ENCODE assay signal across 11 mouse cellular contexts in the genomic region with DNA sequence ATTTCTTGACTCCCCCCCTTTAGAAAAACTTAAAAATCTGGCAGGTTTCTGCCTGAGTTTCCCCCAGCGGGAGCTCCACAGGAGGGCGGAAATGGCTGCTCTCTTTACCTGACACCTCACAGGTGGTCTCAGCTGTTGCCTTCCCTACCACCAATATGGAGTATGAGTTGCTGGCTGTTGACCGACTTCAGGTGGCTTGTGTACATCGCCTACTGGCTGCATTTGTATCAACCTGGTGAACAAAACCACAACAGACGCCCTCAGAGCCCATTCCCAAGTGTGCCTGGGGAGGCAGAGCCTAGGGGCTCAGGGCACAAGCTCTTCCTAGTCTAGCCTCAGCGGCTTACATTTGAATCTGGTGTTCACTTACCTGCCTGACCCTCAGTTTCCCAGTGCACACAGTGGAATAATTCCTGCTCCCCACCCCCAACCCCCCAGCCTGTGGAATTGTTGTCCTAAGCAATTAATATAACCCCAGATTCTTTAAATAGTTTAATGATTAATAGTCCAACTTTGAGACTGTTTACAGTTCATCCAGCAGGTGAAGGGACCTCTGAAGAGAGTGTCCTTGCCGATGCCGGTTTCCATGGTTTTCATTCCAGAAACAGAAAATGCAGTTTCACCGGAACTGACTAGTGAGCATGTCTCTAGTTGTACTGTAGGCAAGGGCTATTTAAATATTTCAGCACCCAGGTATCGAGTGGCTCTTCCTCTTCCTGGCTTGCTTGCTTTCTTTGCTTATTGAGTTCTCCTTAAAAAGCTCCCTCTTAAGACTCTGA.
A peak's percentile ranks its signal among the peaks of the same experiment; 100 is the strongest.
DNase-seq lines count a peak whose midpoint lies in the region; ATAC-seq and TF ChIP-seq lines count a peak whose summit lies in the region.
"Had no signal": no experiment of that assay in that cellular context is flagged by ENCODE, and none has a peak within 500 bp of the region (broad histone marks: within the 10 kb centered on the region; RNA-seq: fewer than 3 reads in every experiment).

No protein-coding gene starts in this region.

- 37% methylated on average over 10 of the region's 10 CpGs for WGBS in liver, adult 2 months
- WGBS in liver, embryonic 11.5 days, result 68% methylated on average over 10 of the region's 10 CpGs
- 60% methylated on average over 10 of the region's 10 CpGs for whole genome bisulfite sequencing in lung, embryonic 14.5 days
- WGBS in forebrain, embryonic 16.5 days, result 82% methylated on average over 10 of the region's 10 CpGs

- DNase-seq in liver, adult 2 months (ENCODE audit: extremely low read depth, low read depth, low spot score), result peak; percentile 97
- no peak for DNase-seq in liver, embryonic 11.5 days (ENCODE audit: low spot score)
- peak; percentile 56 for DNase-seq in brain, adult 2 months (ENCODE audit: low read depth, low spot score)
- peak; percentile 83 for DNase-seq in kidney, adult 11 months
- peak; percentile 53 for DNase-seq in lung, embryonic 14.5 days
- DNase-seq in urinary bladder, adult 2 months (ENCODE audit: low spot score), result no peak
- DNase-seq: cerebellum, adult 11 months; retina, postnatal 1 day had no signal

- no peak for ATAC-seq in liver, embryonic 11.5 days (replicated peaks; ENCODE audit: low FRiP score)
- peak; percentile 64 for ATAC-seq in lung, embryonic 14.5 days (ENCODE audit: insufficient read depth)
- no peak for ATAC-seq in forebrain, embryonic 16.5 days

- H3K27ac ChIP-seq in liver, adult 2 months (replicated peaks; ENCODE audit: insufficient read depth, low read depth, low read length), result peak overlapping the region; percentile 52
- H3K27ac ChIP-seq in liver, embryonic 11.5 days (ENCODE audit: low read depth, low read length), result no peak overlapping the region
- H3K27ac ChIP-seq in lung, embryonic 14.5 days (ENCODE audit: low read depth), result peak overlapping the region; percentile 64
- no peak overlapping the region for H3K27ac ChIP-seq in forebrain, embryonic 16.5 days (ENCODE audit: low read length)
- H3K27ac ChIP-seq: embryonic facial prominence, embryonic 13.5 days had no signal

- H3K4me3 ChIP-seq in liver, adult 2 months (ENCODE audit: insufficient read depth, low read depth, low read length), result no peak overlapping the region
- no peak overlapping the region for H3K4me3 ChIP-seq in liver, embryonic 11.5 days (ENCODE audit: low read depth, low read length)
- H3K4me3 ChIP-seq in lung, embryonic 14.5 days (ENCODE audit: low read depth, low read length), result no peak overlapping the region
- no peak overlapping the region for H3K4me3 ChIP-seq in forebrain, embryonic 16.5 days (replicated peaks; ENCODE audit: low read length)
- H3K4me3 ChIP-seq: embryonic facial prominence, embryonic 13.5 days; limb, embryonic 12.5 days had no signal

- peak overlapping the region; percentile 5; the same call in 1 of the 2 replicates for H3K9ac ChIP-seq in liver, adult 2 months (ENCODE audit: low read depth, low read length)
- no peak overlapping the region for H3K9ac ChIP-seq in liver, embryonic 11.5 days (ENCODE audit: low read depth, low read length)
- H3K9ac ChIP-seq in lung, embryonic 14.5 days, result no peak overlapping the region
- H3K9ac ChIP-seq in forebrain, embryonic 16.5 days (replicated peaks; ENCODE audit: low read depth, low read length), result no peak overlapping the region
- H3K9ac ChIP-seq: embryonic facial prominence, embryonic 13.5 days; limb, embryonic 12.5 days had no signal

- peaks cover 12% of the 10 kb centered on the region; the same call in 1 of the 2 replicates for H3K79me2 ChIP-seq in liver, adult 2 months (ENCODE audit: control insufficient read depth, insufficient read depth, low read length)

- peaks cover 28% of the 10 kb centered on the region for H3K4me1 ChIP-seq in liver, adult 2 months (ENCODE audit: control insufficient read depth, insufficient read depth, low read length)
- H3K4me1 ChIP-seq in liver, embryonic 11.5 days (replicated peaks; ENCODE audit: control insufficient read depth, insufficient read depth, low read length), result 0 out of 2 replicates have a peak, but pooled peaks cover 4% of the 10 kb centered on the region
- peaks cover 15% of the 10 kb centered on the region; the same call in 1 of the 2 replicates for H3K4me1 ChIP-seq in lung, embryonic 14.5 days (ENCODE audit: insufficient read depth)
- H3K4me1 ChIP-seq in forebrain, embryonic 16.5 days (replicated peaks; ENCODE audit: control insufficient read depth, insufficient read depth, low read length), result peaks cover 29% of the 10 kb centered on the region

- H3K9me3 ChIP-seq in liver, embryonic 11.5 days (ENCODE audit: control insufficient read depth, low read length), result no peaks in the 10 kb centered on the region
- H3K9me3 ChIP-seq in lung, embryonic 14.5 days (ENCODE audit: low read depth, low read length), result no peaks in the 10 kb centered on the region
- H3K9me3 ChIP-seq in forebrain, embryonic 16.5 days (ENCODE audit: control insufficient read depth, low read length), result no peaks in the 10 kb centered on the region
- H3K9me3 ChIP-seq: embryonic facial prominence, embryonic 13.5 days; limb, embryonic 12.5 days had no signal

- H3K36me3 ChIP-seq in liver, adult 2 months (ENCODE audit: control insufficient read depth, insufficient read depth, low read length), result peaks cover 5% of the 10 kb centered on the region
- no peaks in the 10 kb centered on the region for H3K36me3 ChIP-seq in liver, embryonic 11.5 days (ENCODE audit: control insufficient read depth, insufficient read depth, low read length)
- H3K36me3 ChIP-seq in lung, embryonic 14.5 days (ENCODE audit: insufficient read depth), result no peaks in the 10 kb centered on the region
- H3K36me3 ChIP-seq in forebrain, embryonic 16.5 days (ENCODE audit: control insufficient read depth, insufficient read depth), result 0 out of 2 replicates have a peak, but pooled peaks cover 2% of the 10 kb centered on the region

- no peaks in the 10 kb centered on the region for H3K27me3 ChIP-seq in liver, adult 2 months (ENCODE audit: control insufficient read depth, insufficient read depth, low read length)
- no peaks in the 10 kb centered on the region for H3K27me3 ChIP-seq in liver, embryonic 11.5 days (replicated peaks; ENCODE audit: control insufficient read depth, insufficient read depth, low read length)
- H3K27me3 ChIP-seq in lung, embryonic 14.5 days (ENCODE audit: insufficient read depth, low read length), result no peaks in the 10 kb centered on the region
- no peaks in the 10 kb centered on the region for H3K27me3 ChIP-seq in forebrain, embryonic 16.5 days (replicated peaks; ENCODE audit: control insufficient read depth, insufficient read depth, low read length)
- H3K27me3 ChIP-seq: embryonic facial prominence, embryonic 13.5 days; limb, embryonic 12.5 days had no signal

- TF ChIP-seq POLR2A in liver, adult 2 months (IDR thresholded peaks at IDR 0.05; ENCODE audit: extremely low read depth, insufficient read depth, low read length), result no peak

- TF ChIP-seq CTCF in liver, adult 2 months (IDR thresholded peaks at IDR 0.05; ENCODE audit: low read depth, low read length), result no peak
- no peak for TF ChIP-seq CTCF in lung, embryonic 14.5 days (IDR thresholded peaks at IDR 0.05; ENCODE audit: low read depth)

- H3K4me2 ChIP-seq in liver, embryonic 11.5 days, result no peak overlapping the region
- H3K4me2 ChIP-seq in lung, embryonic 14.5 days, result peak overlapping the region; percentile 35; the same call in 1 of the 2 replicates
- H3K4me2 ChIP-seq in forebrain, embryonic 16.5 days (ENCODE audit: low read length), result no peak overlapping the region
- H3K4me2 ChIP-seq: embryonic facial prominence, embryonic 13.5 days; limb, embryonic 12.5 days had no signal

Comparison
In these comparisons a context has a peak if more than half of its experiments do, and no peak if none do; other contexts are left out.
1. DNase-seq: peak in liver, adult 2 months (single experiment), brain, adult 2 months (single experiment), kidney, adult 11 months (single experiment) and lung, embryonic 14.5 days (single experiment); none in liver, embryonic 11.5 days (single experiment) and urinary bladder, adult 2 months (single experiment).
2. H3K27ac ChIP-seq: peak in liver, adult 2 months (single experiment) and lung, embryonic 14.5 days (single experiment); none in liver, embryonic 11.5 days (single experiment) and forebrain, embryonic 16.5 days (single experiment).